Mouse (Mus musculus): ENCODE results near the gene Trp73. TPM values are rescaled to one million over a fixed set of nuclear protein-coding genes. Genes with fewer than 3 reads are reported as not detected.

The Trp73 gene
- polyA plus RNA-seq, 1 experiment from 2014 or later = 5.7 TPM

GRCm38 (mm10) chr4:154096111-154096510, 43.9 kb downstream of the Trp73 start:
- no peak for ATAC-seq
- no peaks in the 10 kb centered on the region for H3K9me3 ChIP-seq (ENCODE audit: control insufficient read depth, low read length)
- H3K4me2 ChIP-seq (ENCODE audit: low read length) = no peak overlapping the region
- 21% methylated on average over 6 of the region's 6 CpGs for WGBS
- no peak overlapping the region for H3K9ac ChIP-seq (replicated peaks; ENCODE audit: low read depth, low read length)
- no peaks in the 10 kb centered on the region for H3K4me1 ChIP-seq (replicated peaks; ENCODE audit: control insufficient read depth, insufficient read depth, low read length)
- no peak overlapping the region for H3K4me3 ChIP-seq (replicated peaks; ENCODE audit: low read length)
- peaks cover 2% of the 10 kb centered on the region; the same call in 1 of the 2 replicates for H3K27me3 ChIP-seq (replicated peaks; ENCODE audit: control insufficient read depth, insufficient read depth, low read length)
- no peaks in the 10 kb centered on the region for H3K36me3 ChIP-seq (ENCODE audit: control insufficient read depth, insufficient read depth)
- no peak overlapping the region for H3K27ac ChIP-seq (ENCODE audit: low read length)

GRCm38 (mm10) chr4:154093210-154093609, 46.8 kb downstream of the Trp73 start:
- Histone ChIP-seq H3K4me3 (replicated peaks; ENCODE audit: low read length) (no peak overlapping the region), H3K36me3 (ENCODE audit: control insufficient read depth, insufficient read depth) (no peaks in the 10 kb centered on the region)
- WGBS = 28% methylated on average over 9 of the region's 9 CpGs

GRCm38 (mm10) chr4:154091356-154091755, 48.7 kb downstream of the Trp73 start:
- Histone ChIP-seq H3K4me1 (replicated peaks; ENCODE audit: control insufficient read depth, insufficient read depth, low read length) (no peaks in the 10 kb centered on the region), H3K36me3 (ENCODE audit: control insufficient read depth, insufficient read depth) (no peaks in the 10 kb centered on the region), H3K27me3 (replicated peaks; ENCODE audit: control insufficient read depth, insufficient read depth, low read length) (no peaks in the 10 kb centered on the region; the same call in 1 of the 2 replicates), H3K27ac (ENCODE audit: low read length) (no peak overlapping the region), H3K9me3 (ENCODE audit: control insufficient read depth, low read length) (no peaks in the 10 kb centered on the region), H3K9ac (replicated peaks; ENCODE audit: low read depth, low read length) (no peak overlapping the region), H3K4me2 (ENCODE audit: low read length) (no peak overlapping the region), H3K4me3 (replicated peaks; ENCODE audit: low read length) (no peak overlapping the region)
- no peak for ATAC-seq
- 58% methylated on average over 8 of the region's 8 CpGs for WGBS

More at GRCm38 (mm10) chr4:154093210-154093609, 46.8 kb downstream of the Trp73 start:
- no peak overlapping the region for H3K27ac ChIP-seq (ENCODE audit: low read length)
- ATAC-seq = no peak
- H3K27me3 ChIP-seq (replicated peaks; ENCODE audit: control insufficient read depth, insufficient read depth, low read length) = peaks cover 2% of the 10 kb centered on the region; the same call in 1 of the 2 replicates
- H3K4me1 ChIP-seq (replicated peaks; ENCODE audit: control insufficient read depth, insufficient read depth, low read length) = no peaks in the 10 kb centered on the region
- no peak overlapping the region for H3K9ac ChIP-seq (replicated peaks; ENCODE audit: low read depth, low read length)
- no peak overlapping the region for H3K4me2 ChIP-seq (ENCODE audit: low read length)
- H3K9me3 ChIP-seq (ENCODE audit: control insufficient read depth, low read length) = no peaks in the 10 kb centered on the region

GRCm38 (mm10) chr4:154089205-154089604, 50.8 kb downstream of the Trp73 start:
- Histone ChIP-seq H3K36me3 (ENCODE audit: control insufficient read depth, insufficient read depth) (no peaks in the 10 kb centered on the region), H3K4me2 (ENCODE audit: low read length) (no peak overlapping the region), H3K9ac (replicated peaks; ENCODE audit: low read depth, low read length) (no peak overlapping the region), H3K27me3 (replicated peaks; ENCODE audit: control insufficient read depth, insufficient read depth, low read length) (no peaks in the 10 kb centered on the region), H3K27ac (ENCODE audit: low read length) (no peak overlapping the region), H3K4me1 (replicated peaks; ENCODE audit: control insufficient read depth, insufficient read depth, low read length) (no peaks in the 10 kb centered on the region), H3K9me3 (ENCODE audit: control insufficient read depth, low read length) (no peaks in the 10 kb centered on the region), H3K4me3 (replicated peaks; ENCODE audit: low read length) (no peak overlapping the region)
- 44% methylated on average over 5 of the region's 5 CpGs for WGBS
- ATAC-seq = no peak

- H3K9me3 ChIP-seq (ENCODE audit: control insufficient read depth, low read length) = no peaks in the 10 kb centered on the region
- H3K4me3 ChIP-seq (replicated peaks; ENCODE audit: low read length) = no peak overlapping the region
- no peaks in the 10 kb centered on the region for H3K36me3 ChIP-seq (ENCODE audit: control insufficient read depth, insufficient read depth)
- H3K4me1 ChIP-seq (replicated peaks; ENCODE audit: control insufficient read depth, insufficient read depth, low read length) = no peaks in the 10 kb centered on the region
- no peak for ATAC-seq
- no peak overlapping the region for H3K27ac ChIP-seq (ENCODE audit: low read length)
- no peak overlapping the region for H3K4me2 ChIP-seq (ENCODE audit: low read length)
- 94% methylated on average over 8 of the region's 8 CpGs for WGBS
- peaks cover 18% of the 10 kb centered on the region for H3K27me3 ChIP-seq (replicated peaks; ENCODE audit: control insufficient read depth, insufficient read depth, low read length)
- no peak overlapping the region for H3K9ac ChIP-seq (replicated peaks; ENCODE audit: low read depth, low read length)
Measured at GRCm38 (mm10) chr4:154086436-154086835, 53.6 kb downstream of the Trp73 start.

GRCm38 (mm10) chr4:154085856-154086255, 54.2 kb downstream of the Trp73 start:
- peaks cover 24% of the 10 kb centered on the region for H3K27me3 ChIP-seq (replicated peaks; ENCODE audit: control insufficient read depth, insufficient read depth, low read length)
- no peak overlapping the region for H3K27ac ChIP-seq (ENCODE audit: low read length)
- H3K4me2 ChIP-seq (ENCODE audit: low read length) = no peak overlapping the region
- H3K36me3 ChIP-seq (ENCODE audit: control insufficient read depth, insufficient read depth) = no peaks in the 10 kb centered on the region
- ATAC-seq = no peak
- no peaks in the 10 kb centered on the region for H3K4me1 ChIP-seq (replicated peaks; ENCODE audit: control insufficient read depth, insufficient read depth, low read length)
- H3K9me3 ChIP-seq (ENCODE audit: control insufficient read depth, low read length) = no peaks in the 10 kb centered on the region
- H3K4me3 ChIP-seq (replicated peaks; ENCODE audit: low read length) = no peak overlapping the region
- no peak overlapping the region for H3K9ac ChIP-seq (replicated peaks; ENCODE audit: low read depth, low read length)
- WGBS = 54% methylated on average over 3 of the region's 3 CpGs

- no peak overlapping the region for H3K4me2 ChIP-seq (ENCODE audit: low read length)
- no peaks in the 10 kb centered on the region for H3K36me3 ChIP-seq (ENCODE audit: control insufficient read depth, insufficient read depth)
- no peak overlapping the region for H3K9ac ChIP-seq (replicated peaks; ENCODE audit: low read depth, low read length)
- H3K4me1 ChIP-seq (replicated peaks; ENCODE audit: control insufficient read depth, insufficient read depth, low read length) = no peaks in the 10 kb centered on the region
- H3K9me3 ChIP-seq (ENCODE audit: control insufficient read depth, low read length) = no peaks in the 10 kb centered on the region
- H3K27ac ChIP-seq (ENCODE audit: low read length) = no peak overlapping the region
- 6% methylated on average over 1 of the region's 1 CpGs for WGBS
- H3K27me3 ChIP-seq (replicated peaks; ENCODE audit: control insufficient read depth, insufficient read depth, low read length) = peaks cover 34% of the 10 kb centered on the region
- ATAC-seq = no peak
- H3K4me3 ChIP-seq (replicated peaks; ENCODE audit: low read length) = no peak overlapping the region
Measured at GRCm38 (mm10) chr4:154081974-154082373, 58.0 kb downstream of the Trp73 start.

GRCm38 (mm10) chr4:154081021-154081420, 59.0 kb downstream of the Trp73 start:
- WGBS = 5% methylated on average over 13 of the region's 13 CpGs

GRCm38 (mm10) chr4:154080211-154080610, 59.8 kb downstream of the Trp73 start:
- peaks cover 34% of the 10 kb centered on the region for H3K27me3 ChIP-seq (replicated peaks; ENCODE audit: control insufficient read depth, insufficient read depth, low read length)
- no peak overlapping the region for H3K4me3 ChIP-seq (replicated peaks; ENCODE audit: low read length)
- H3K27ac ChIP-seq (ENCODE audit: low read length) = no peak overlapping the region
- WGBS = 56% methylated on average over 4 of the region's 4 CpGs
- no peaks in the 10 kb centered on the region for H3K9me3 ChIP-seq (ENCODE audit: control insufficient read depth, low read length)
- no peak for ATAC-seq
- no peak overlapping the region for H3K9ac ChIP-seq (replicated peaks; ENCODE audit: low read depth, low read length)
- no peaks in the 10 kb centered on the region for H3K4me1 ChIP-seq (replicated peaks; ENCODE audit: control insufficient read depth, insufficient read depth, low read length)
- H3K36me3 ChIP-seq (ENCODE audit: control insufficient read depth, insufficient read depth) = no peaks in the 10 kb centered on the region
- H3K4me2 ChIP-seq (ENCODE audit: low read length) = no peak overlapping the region

More at GRCm38 (mm10) chr4:154081021-154081420, 59.0 kb downstream of the Trp73 start:
- Histone ChIP-seq H3K36me3 (ENCODE audit: control insufficient read depth, insufficient read depth) (no peaks in the 10 kb centered on the region), H3K4me1 (replicated peaks; ENCODE audit: control insufficient read depth, insufficient read depth, low read length) (no peaks in the 10 kb centered on the region), H3K4me2 (ENCODE audit: low read length) (no peak overlapping the region), H3K4me3 (replicated peaks; ENCODE audit: low read length) (no peak overlapping the region), H3K9me3 (ENCODE audit: control insufficient read depth, low read length) (no peaks in the 10 kb centered on the region), H3K27ac (ENCODE audit: low read length) (no peak overlapping the region), H3K9ac (replicated peaks; ENCODE audit: low read depth, low read length) (no peak overlapping the region), H3K27me3 (replicated peaks; ENCODE audit: control insufficient read depth, insufficient read depth, low read length) (peaks cover 34% of the 10 kb centered on the region)
- no peak for ATAC-seq

- H3K4me2 ChIP-seq (ENCODE audit: low read length) = 0 out of 2 replicates have a peak overlapping the region, but pooled peaks have one; percentile 12
- H3K9ac ChIP-seq (replicated peaks; ENCODE audit: low read depth, low read length) = no peak overlapping the region
- H3K9me3 ChIP-seq (ENCODE audit: control insufficient read depth, low read length) = no peaks in the 10 kb centered on the region
- no peak overlapping the region for H3K27ac ChIP-seq (ENCODE audit: low read length)
- no peak overlapping the region; the same call in 1 of the 2 replicates for H3K4me3 ChIP-seq (replicated peaks; ENCODE audit: low read length)
- 27% methylated on average over 11 of the region's 16 CpGs for WGBS
- no peaks in the 10 kb centered on the region for H3K36me3 ChIP-seq (ENCODE audit: control insufficient read depth, insufficient read depth)
- H3K27me3 ChIP-seq (replicated peaks; ENCODE audit: control insufficient read depth, insufficient read depth, low read length) = peaks cover 20% of the 10 kb centered on the region
- ATAC-seq = no peak
- peaks cover 5% of the 10 kb centered on the region for H3K4me1 ChIP-seq (replicated peaks; ENCODE audit: control insufficient read depth, insufficient read depth, low read length)
Measured at GRCm38 (mm10) chr4:154071941-154072340, 68.1 kb downstream of the Trp73 start.

All from forebrain, embryonic 16.5 days (tissue).